Mouse (Mus musculus): ENCODE measurements around the gene Clca4b. TPM values are rescaled to one million over a fixed set of nuclear protein-coding genes. Genes with fewer than 3 reads are reported as not detected.

Gene Clca4b
- not detected for total RNA-seq (2023)

GRCm38 (mm10) chr3:144932335-144932734 lies at the start of gene Clca4b:
Clca4b (minus strand) TSS chr3:144932529.

GRCm38 (mm10) chr3:144974945-144975344 lies 42.6 kb upstream of the Clca4b start, which contains the start of gene Clca4a:
Clca4a (minus strand) TSS chr3:144975045.

Other genes starting within 250 kb of the Clca4b start
- 10 to 100 TPM; 80.9 to 89.2 TPM for gene Sh3glb1, start 212.2 kb downstream of the Clca4b start, total RNA-seq (2023)
- under 1 TPM; 0.33 to 0.50 TPM for gene Clca3a1, start 171.6 kb downstream of the Clca4b start, total RNA-seq (2023)
- not detected for gene Clca3a2, start 113.0 kb downstream of the Clca4b start, total RNA-seq (2023)
- not detected for gene Clca3b, start 83.2 kb downstream of the Clca4b start, total RNA-seq (2023)
- gene Clca4a, start 42.5 kb upstream of the Clca4b start, total RNA-seq (2023), result not detected
- not detected for gene Clca1, start 100.2 kb upstream of the Clca4b start, total RNA-seq (2023)
- not detected for gene Clca2, start 166.9 kb upstream of the Clca4b start, total RNA-seq (2023)
- gene Odf2l, start 186.1 kb upstream of the Clca4b start, total RNA-seq (2023), result 10 to 100 TPM; 12.7 to 13.0 TPM

Measured in T-cell, adult 66 days (primary cell).